Mouse (Mus musculus) C2C12 (cell line): ENCODE data around the gene Dffb.

Experiments
- CEBPB ChIP-seq: IDR thresholded peaks from one replicate; pipeline ENCODE4 v1.6.1; 2011; ENCODE audit warnings: low read depth, mild to moderate bottlenecking, control low read depth, moderate library complexity
- CTCF ChIP-seq: IDR thresholded peaks from one replicate; pipeline ENCODE4 v1.5.1; 2011; ENCODE audit not compliant: control insufficient read depth, insufficient read depth, insufficient read length
- MAX ChIP-seq: IDR thresholded peaks from one replicate; pipeline ENCODE4 v1.6.1; 2011; ENCODE audit warnings: mild to moderate bottlenecking, control low read depth
- MYOG ChIP-seq: IDR thresholded peaks from one replicate; pipeline ENCODE4 v1.6.1; 2011; ENCODE audit not compliant: control insufficient read depth, insufficient read length; ENCODE audit errors: extremely low read depth
- USF1 ChIP-seq: IDR thresholded peaks from one replicate; pipeline ENCODE4 v1.6.1; 2011; ENCODE audit warnings: low read depth, mild to moderate bottlenecking, control low read depth, moderate library complexity

DNA sequence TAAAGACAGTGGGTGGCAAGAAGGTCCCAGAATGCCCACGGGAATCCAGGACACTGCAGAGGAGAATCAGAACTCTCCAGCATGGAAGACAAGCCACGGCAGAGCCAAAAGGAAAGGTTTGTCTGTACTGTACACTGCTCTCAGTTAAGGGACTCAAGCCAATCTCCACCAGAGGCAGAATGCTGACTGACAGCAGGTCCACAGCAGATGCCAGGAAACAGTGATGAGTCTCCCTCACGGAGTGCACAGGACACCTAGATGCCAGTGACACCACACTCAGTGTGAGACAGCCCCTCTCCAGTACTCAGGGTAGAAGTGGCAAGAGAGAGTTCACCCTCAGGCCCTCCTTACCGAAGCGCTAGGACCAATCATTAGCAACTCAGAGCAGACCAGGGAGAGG lies 8.3 kb downstream of the Dffb start:
- no peak for TF ChIP-seq USF1
- no peak for TF ChIP-seq CTCF
- TF ChIP-seq MYOG: no peak
- no peak for TF ChIP-seq MAX
- TF ChIP-seq CEBPB: no peak
